32 mouse cellular contexts compared by ENCODE assay signal in the genomic region with DNA sequence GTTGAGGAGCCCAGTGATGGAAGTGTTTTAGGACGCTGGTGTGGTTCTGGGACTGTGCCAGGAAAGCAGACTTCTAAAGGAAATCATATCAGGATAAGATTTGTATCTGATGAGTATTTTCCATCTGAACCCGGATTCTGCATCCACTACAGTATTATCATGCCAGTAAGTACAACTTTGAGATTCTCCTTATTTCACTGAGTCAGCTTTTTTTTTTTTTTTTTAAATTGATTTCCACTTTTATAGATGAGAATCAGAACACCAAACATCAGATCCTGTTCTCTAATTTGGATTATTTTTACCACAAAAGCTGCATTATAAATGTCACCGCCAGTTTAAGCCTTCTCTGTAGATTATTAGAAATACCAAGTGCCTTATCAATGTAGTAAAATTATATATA.
"Had no signal": no experiment of that assay in that cellular context is flagged by ENCODE, and none has a peak within 500 bp of the region (broad histone marks: within the 10 kb centered on the region; RNA-seq: fewer than 3 reads in every experiment).

No protein-coding gene starts in this region.

- H3K9me3 ChIP-seq: limb, embryonic 10.5 days; limb, embryonic 12.5 days; limb, embryonic 13.5 days; limb, embryonic 15.5 days; liver, embryonic 12.5 days; liver, embryonic 13.5 days; liver, embryonic 15.5 days; lung, embryonic 15.5 days; megakaryocyte, embryonic 14.5 days; midbrain, embryonic 10.5 days; midbrain, embryonic 12.5 days; midbrain, embryonic 13.5 days; midbrain, embryonic 15.5 days; neural tube, embryonic 12.5 days had no signal

- H3K27me3 ChIP-seq: limb, embryonic 12.5 days; limb, embryonic 13.5 days; limb, embryonic 15.5 days; liver, embryonic 12.5 days; liver, embryonic 13.5 days; liver, embryonic 15.5 days; lung, embryonic 15.5 days; megakaryocyte, embryonic 14.5 days; midbrain, embryonic 12.5 days; midbrain, embryonic 13.5 days; midbrain, embryonic 15.5 days; neural tube, embryonic 12.5 days had no signal

- H3K4me1 ChIP-seq: limb, embryonic 15.5 days; liver, embryonic 12.5 days; liver, embryonic 13.5 days; liver, embryonic 15.5 days; lung, embryonic 15.5 days; megakaryocyte, embryonic 14.5 days; midbrain, embryonic 10.5 days; midbrain, embryonic 12.5 days; midbrain, embryonic 13.5 days; midbrain, embryonic 15.5 days; neural tube, embryonic 12.5 days had no signal

- H3K27ac ChIP-seq: limb, embryonic 10.5 days; limb, embryonic 12.5 days; limb, embryonic 13.5 days; limb, embryonic 15.5 days; liver, embryonic 12.5 days; liver, embryonic 13.5 days; liver, embryonic 14.5 days; liver, embryonic 15.5 days; lung, embryonic 15.5 days; macrophage; midbrain, embryonic 10.5 days; midbrain, embryonic 12.5 days; midbrain, embryonic 13.5 days; midbrain, embryonic 15.5 days; neural tube, embryonic 12.5 days had no signal

- ATAC-seq: liver, embryonic 12.5 days; liver, postnatal 0 days; lung, postnatal 0 days; midbrain, embryonic 13.5 days; midbrain, embryonic 15.5 days; midbrain, embryonic 16.5 days had no signal

- DNase-seq: left cerebral cortex, postnatal 4 days; liver; liver, embryonic 13.5 days; liver, postnatal 0 days; lung, adult 18-20 months; lung, adult 2 months; lung, embryonic 14.5 days; lung, postnatal 10 days; lung, postnatal 14 days; lung, postnatal 36 days; lung, postnatal 4 days; midbrain, embryonic 14.5 days had no signal

- H3K4me2 ChIP-seq: limb, embryonic 12.5 days; limb, embryonic 13.5 days; limb, embryonic 15.5 days; liver, embryonic 11.5 days; liver, embryonic 12.5 days; liver, embryonic 13.5 days; liver, embryonic 15.5 days; lung, embryonic 14.5 days; lung, embryonic 15.5 days; midbrain, embryonic 11.5 days; midbrain, embryonic 12.5 days; midbrain, embryonic 13.5 days; midbrain, embryonic 15.5 days; neural tube, embryonic 12.5 days had no signal

- H3K36me3 ChIP-seq: liver, embryonic 12.5 days; liver, embryonic 13.5 days; liver, embryonic 15.5 days; lung, embryonic 15.5 days; midbrain, embryonic 10.5 days; midbrain, embryonic 12.5 days; midbrain, embryonic 13.5 days; midbrain, embryonic 15.5 days; neural tube, embryonic 12.5 days had no signal

- H3K9ac ChIP-seq: limb, embryonic 12.5 days; limb, embryonic 13.5 days; limb, embryonic 15.5 days; liver, embryonic 12.5 days; liver, embryonic 13.5 days; liver, embryonic 14.5 days; liver, embryonic 15.5 days; liver, postnatal 0 days; lung, embryonic 14.5 days; lung, embryonic 15.5 days; midbrain, embryonic 12.5 days; midbrain, embryonic 13.5 days; midbrain, embryonic 15.5 days; neural tube, embryonic 12.5 days had no signal

- H3K4me3 ChIP-seq: limb, embryonic 10.5 days; limb, embryonic 12.5 days; limb, embryonic 13.5 days; limb, embryonic 15.5 days; liver, embryonic 12.5 days; liver, embryonic 13.5 days; liver, embryonic 15.5 days; lung, embryonic 15.5 days; megakaryocyte, embryonic 14.5 days; midbrain, embryonic 10.5 days; midbrain, embryonic 12.5 days; midbrain, embryonic 13.5 days; midbrain, embryonic 15.5 days; myocyte; neural tube, embryonic 12.5 days had no signal
